Mouse (Mus musculus): ENCODE data around the gene Adssl1. TPM values are rescaled to one million over a fixed set of nuclear protein-coding genes. Genes with fewer than 3 reads are reported as not detected.

The Adssl1 gene
- polyA plus RNA-seq, 1 experiment from 2014 or later: 4.7 TPM

DNA sequence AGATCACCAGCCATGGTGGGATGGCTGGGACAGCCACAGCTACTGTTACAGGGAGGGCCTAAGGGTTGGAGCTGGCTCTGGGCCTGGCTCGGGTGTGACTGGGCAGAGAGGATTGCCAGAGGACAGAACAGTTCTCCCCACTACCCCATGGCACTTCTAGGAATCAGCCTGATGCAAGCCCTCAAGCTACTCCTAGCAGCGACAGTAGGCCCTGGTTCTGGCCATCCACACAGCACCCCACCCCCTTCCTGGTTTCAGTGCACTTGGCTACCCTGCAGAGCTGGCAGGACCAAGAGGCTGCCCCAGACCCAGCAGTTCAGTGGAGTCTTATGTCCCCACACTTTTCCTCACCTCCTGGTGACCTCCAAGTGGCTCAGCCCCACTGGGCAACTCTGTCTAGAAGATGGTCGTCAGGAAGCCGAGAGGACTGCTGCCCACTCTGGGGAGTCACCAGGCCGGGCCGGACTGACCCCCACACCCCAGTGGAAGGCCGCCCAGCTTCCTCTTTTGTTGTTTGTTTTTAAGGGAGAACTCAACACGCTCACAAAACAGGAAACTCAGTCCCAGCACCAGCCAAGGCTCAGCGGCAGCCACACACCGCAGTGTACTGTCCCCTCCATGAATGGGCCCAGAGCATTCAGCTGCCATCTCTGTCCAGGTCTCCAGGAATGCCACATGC lies 47.9 kb downstream of the Adssl1 start:
- Histone ChIP-seq H3K4me1 (replicated peaks; ENCODE audit: control insufficient read depth, insufficient read depth) (peaks cover 28% of the 10 kb centered on the region), H3K27me3 (ENCODE audit: control insufficient read depth, insufficient read depth, low read length) (no peaks in the 10 kb centered on the region), H3K9me3 (ENCODE audit: control insufficient read depth, low read length) (no peaks in the 10 kb centered on the region), H3K4me2 (replicated peaks; ENCODE audit: low read depth) (no peak overlapping the region; the same call in 1 of the 2 replicates), H3K27ac (replicated peaks) (peak overlapping the region; percentile 61; the same call in 1 of the 2 replicates), H3K4me3 (ENCODE audit: low read depth, low read length) (no peak overlapping the region), H3K36me3 (ENCODE audit: control insufficient read depth, insufficient read depth, low read length) (peaks cover 22% of the 10 kb centered on the region), H3K9ac (ENCODE audit: low read length) (peak overlapping the region; percentile 14; the same call in 1 of the 2 replicates)
- 59% methylated on average over 10 of the region's 10 CpGs for WGBS
- no peak for TF ChIP-seq EP300 (optimal IDR thresholded peaks at IDR 0.05)
- no peak for TF ChIP-seq CTCF (IDR thresholded peaks at IDR 0.05; ENCODE audit: low read depth)
- DNase-seq (ENCODE audit: low spot score) (no peak), ATAC-seq (ENCODE audit: low FRiP score, low TSS enrichment) (no peak)

- WGBS: 21% methylated on average over 9 of the region's 9 CpGs
- Histone ChIP-seq H3K9ac (ENCODE audit: low read length) (peak overlapping the region; percentile 50), H3K4me1 (replicated peaks; ENCODE audit: control insufficient read depth, insufficient read depth) (peaks cover 17% of the 10 kb centered on the region), H3K27ac (replicated peaks) (peak overlapping the region; percentile 69), H3K4me2 (replicated peaks; ENCODE audit: low read depth) (peak overlapping the region; percentile 80), H3K27me3 (ENCODE audit: control insufficient read depth, insufficient read depth, low read length) (no peaks in the 10 kb centered on the region), H3K9me3 (ENCODE audit: control insufficient read depth, low read length) (no peaks in the 10 kb centered on the region), H3K36me3 (ENCODE audit: control insufficient read depth, insufficient read depth, low read length) (peaks cover 18% of the 10 kb centered on the region), H3K4me3 (ENCODE audit: low read depth, low read length) (no peak overlapping the region)
- TF ChIP-seq CTCF (IDR thresholded peaks at IDR 0.05; ENCODE audit: low read depth): no peak
- TF ChIP-seq EP300 (optimal IDR thresholded peaks at IDR 0.05): no peak
- 0 out of 2 replicates have a peak, but pooled peaks have one; percentile 4 for ATAC-seq (ENCODE audit: low FRiP score, low TSS enrichment)
- peak; percentile 74 for DNase-seq (ENCODE audit: low spot score)
These were observed 51.0 kb downstream of the Adssl1 start for GRCm38 (mm10) chr12:112670718-112671393.

GRCm38 (mm10) chr12:112671891-112672290 lies 52.0 kb downstream of the Adssl1 start:
- DNase-seq (ENCODE audit: low spot score) (peak; percentile 71), ATAC-seq (ENCODE audit: low FRiP score, low TSS enrichment) (peak; percentile 21; the same call in 1 of the 2 replicates)
- H3K36me3 ChIP-seq (ENCODE audit: control insufficient read depth, insufficient read depth, low read length): peaks cover 17% of the 10 kb centered on the region
- H3K27ac ChIP-seq (replicated peaks): peak overlapping the region; percentile 99
- H3K9ac ChIP-seq (ENCODE audit: low read length): peak overlapping the region; percentile 50
- TF ChIP-seq EP300 (optimal IDR thresholded peaks at IDR 0.05): no peak
- TF ChIP-seq CTCF (IDR thresholded peaks at IDR 0.05; ENCODE audit: low read depth): peak; percentile 60
- no peaks in the 10 kb centered on the region for H3K9me3 ChIP-seq (ENCODE audit: control insufficient read depth, low read length)
- H3K4me1 ChIP-seq (replicated peaks; ENCODE audit: control insufficient read depth, insufficient read depth): peaks cover 16% of the 10 kb centered on the region
- H3K4me3 ChIP-seq (ENCODE audit: low read depth, low read length): peak overlapping the region; percentile 96
- H3K4me2 ChIP-seq (replicated peaks; ENCODE audit: low read depth): peak overlapping the region; percentile 80
- no peaks in the 10 kb centered on the region for H3K27me3 ChIP-seq (ENCODE audit: control insufficient read depth, insufficient read depth, low read length)
- WGBS: 60% methylated on average over 7 of the region's 7 CpGs

DNA sequence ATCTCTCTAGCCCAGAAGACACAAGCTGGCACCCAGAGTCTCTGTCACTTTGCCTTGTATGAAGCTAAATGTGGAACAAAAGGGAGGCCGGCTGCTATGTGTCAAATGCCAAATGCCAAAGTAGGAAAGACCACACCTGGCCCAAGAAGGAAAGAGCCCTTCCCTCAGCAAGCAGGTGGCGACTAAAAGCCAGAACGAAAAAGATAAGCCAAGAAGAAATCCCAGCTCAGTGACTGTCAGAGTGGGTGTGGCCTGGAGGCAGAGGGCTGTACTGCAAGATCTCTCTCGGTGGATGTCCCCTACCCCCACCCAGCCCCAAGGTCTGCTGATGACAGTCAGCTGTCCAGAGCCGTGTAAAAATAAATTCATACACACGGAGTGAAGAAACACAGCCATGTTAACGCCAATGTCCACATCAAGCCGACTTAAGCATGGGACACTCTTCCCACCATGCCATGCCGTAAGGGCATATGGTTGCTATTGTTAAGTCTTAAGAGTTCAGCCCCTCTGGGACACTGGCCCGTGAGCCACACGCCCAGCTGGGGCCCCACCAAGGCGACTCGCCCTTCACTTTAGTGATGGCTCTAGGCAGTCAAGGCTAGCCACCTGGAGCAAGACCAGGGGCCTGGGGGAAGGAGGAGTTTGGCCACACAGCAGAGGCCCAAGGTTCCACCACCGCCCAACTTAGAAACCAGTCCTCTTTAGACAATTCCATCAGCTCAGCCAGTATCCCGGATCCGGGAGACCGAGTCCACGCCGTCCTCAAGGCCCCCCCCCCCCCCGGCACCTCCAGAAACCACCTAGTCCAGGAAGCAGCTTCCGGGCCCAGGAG lies 53.1 kb downstream of the Adssl1 start:
- peak; percentile 9; the same call in 1 of the 2 replicates for ATAC-seq (ENCODE audit: low FRiP score, low TSS enrichment)
- Histone ChIP-seq H3K4me2 (replicated peaks; ENCODE audit: low read depth) (peak overlapping the region; percentile 80), H3K27me3 (ENCODE audit: control insufficient read depth, insufficient read depth, low read length) (no peaks in the 10 kb centered on the region), H3K27ac (replicated peaks) (peak overlapping the region; percentile 99), H3K36me3 (ENCODE audit: control insufficient read depth, insufficient read depth, low read length) (peaks cover 15% of the 10 kb centered on the region), H3K4me3 (ENCODE audit: low read depth, low read length) (peak overlapping the region; percentile 96), H3K4me1 (replicated peaks; ENCODE audit: control insufficient read depth, insufficient read depth) (peaks cover 17% of the 10 kb centered on the region), H3K9ac (ENCODE audit: low read length) (peak overlapping the region; percentile 99), H3K9me3 (ENCODE audit: control insufficient read depth, low read length) (no peaks in the 10 kb centered on the region)
- DNase-seq (ENCODE audit: low spot score): peak; percentile 57
- WGBS: 2% methylated on average over 21 of the region's 21 CpGs
- peak; percentile 32 for TF ChIP-seq CTCF (IDR thresholded peaks at IDR 0.05; ENCODE audit: low read depth)
- no peak for TF ChIP-seq EP300 (optimal IDR thresholded peaks at IDR 0.05)

DNA sequence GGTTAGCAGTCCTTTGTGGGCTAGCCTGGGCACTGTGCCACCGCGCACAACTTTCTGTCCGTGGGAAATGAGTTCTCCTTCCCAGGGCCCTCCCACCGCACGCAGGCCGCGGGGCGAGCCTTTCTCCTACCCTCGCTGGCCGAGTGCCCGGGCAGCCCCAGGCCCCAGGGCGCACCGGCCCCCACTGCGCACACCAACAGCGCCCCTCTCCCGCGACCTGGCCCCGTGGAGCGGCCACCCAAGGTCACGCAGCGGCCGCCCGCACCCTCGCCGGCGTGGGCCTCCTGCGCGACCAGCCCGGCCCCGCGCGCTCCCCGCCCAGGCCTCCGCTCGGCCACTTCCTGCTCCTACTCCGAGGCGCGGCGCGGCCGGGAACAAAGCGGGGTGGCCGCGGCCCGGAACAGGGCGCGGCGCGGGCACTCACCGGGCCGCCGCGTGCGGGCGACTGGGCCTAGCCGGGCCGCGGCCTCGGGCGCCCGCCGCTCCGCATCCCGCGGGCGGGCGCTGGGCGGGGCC lies 53.8 kb downstream of the Adssl1 start:
- DNase-seq (ENCODE audit: low spot score): peak; percentile 65
- Histone ChIP-seq H3K27ac (replicated peaks) (peak overlapping the region; percentile 99), H3K27me3 (ENCODE audit: control insufficient read depth, insufficient read depth, low read length) (no peaks in the 10 kb centered on the region), H3K4me2 (replicated peaks; ENCODE audit: low read depth) (peak overlapping the region; percentile 80), H3K36me3 (ENCODE audit: control insufficient read depth, insufficient read depth, low read length) (peaks cover 11% of the 10 kb centered on the region; the same call in 1 of the 2 replicates), H3K9ac (ENCODE audit: low read length) (peak overlapping the region; percentile 99), H3K4me1 (replicated peaks; ENCODE audit: control insufficient read depth, insufficient read depth) (peaks cover 18% of the 10 kb centered on the region), H3K9me3 (ENCODE audit: control insufficient read depth, low read length) (no peaks in the 10 kb centered on the region), H3K4me3 (ENCODE audit: low read depth, low read length) (peak overlapping the region; percentile 96)
- peak; percentile 11 for ATAC-seq (ENCODE audit: low FRiP score, low TSS enrichment)
- 0% methylated on average over 15 of the region's 68 CpGs for WGBS
- TF ChIP-seq CTCF (IDR thresholded peaks at IDR 0.05; ENCODE audit: low read depth) (0 out of 2 replicates have a peak, but pooled peaks have one; percentile 3), EP300 (optimal IDR thresholded peaks at IDR 0.05) (no peak)
